ENCODE assay signal across 8 mouse cellular contexts in the genomic region with DNA sequence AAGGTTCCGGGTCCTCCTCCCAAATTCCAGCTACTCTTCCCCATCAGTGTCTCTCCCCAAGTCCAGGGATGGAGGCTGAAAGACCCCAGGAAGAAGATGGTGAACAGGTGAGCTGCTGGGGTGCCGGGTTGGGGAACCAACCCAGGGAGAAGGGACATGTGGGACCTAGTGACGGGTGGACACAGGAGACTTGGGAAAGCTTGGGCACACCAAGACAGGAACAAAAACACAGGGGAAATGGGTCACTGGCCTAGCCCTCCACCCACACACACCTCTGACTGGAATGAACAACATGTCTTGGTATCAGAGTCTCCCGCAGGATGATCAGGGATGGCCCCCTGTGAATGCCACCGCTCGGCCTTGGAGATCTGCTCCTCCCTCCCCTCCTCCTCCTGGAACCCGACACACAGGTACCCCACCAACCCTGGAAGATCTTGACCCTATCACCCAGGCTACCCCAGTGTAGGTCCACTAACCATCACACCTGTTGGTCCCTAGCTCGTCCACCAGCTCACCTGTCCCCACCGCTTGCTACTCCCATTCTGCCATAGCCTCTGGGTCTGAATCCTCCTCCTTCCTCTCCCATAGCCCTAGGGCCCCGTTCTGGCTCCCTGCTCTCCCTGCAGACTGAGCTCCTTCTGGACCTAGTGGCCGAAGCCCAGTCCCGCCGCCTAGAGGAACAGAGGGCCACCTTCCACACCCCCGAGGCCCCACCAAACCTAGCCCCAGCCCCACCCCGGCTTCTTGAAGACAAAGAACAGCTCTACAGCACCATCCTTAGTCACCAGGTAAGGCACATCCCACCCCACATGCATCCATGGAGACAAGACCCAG. TPM values are rescaled to one million over a fixed set of nuclear protein-coding genes. Genes with fewer than 3 reads are reported as not detected.
DNase-seq lines count a peak whose midpoint lies in the region; ATAC-seq and TF ChIP-seq lines count a peak whose summit lies in the region.

No protein-coding gene starts in this region.

- no peaks in the 10 kb centered on the region for H3K9me3 ChIP-seq in heart, embryonic 10.5 days
- H3K9me3 ChIP-seq in G1E (replicated peaks), result no peaks in the 10 kb centered on the region
- H3K9me3 ChIP-seq in heart, embryonic 16.5 days (replicated peaks; ENCODE audit: control insufficient read depth, low read length), result no peaks in the 10 kb centered on the region
- H3K9me3 ChIP-seq in liver, embryonic 16.5 days (replicated peaks; ENCODE audit: control insufficient read depth, low read length), result no peaks in the 10 kb centered on the region

- peak overlapping the region; percentile 100 for H3K4me2 ChIP-seq in heart, embryonic 16.5 days (ENCODE audit: low read depth, low read length)
- H3K4me2 ChIP-seq in liver, embryonic 16.5 days (ENCODE audit: low read depth, low read length), result peak overlapping the region; percentile 100

- WGBS in heart, embryonic 10.5 days, result 61% methylated on average over 15 of the region's 15 CpGs
- WGBS in heart, embryonic 16.5 days, result 67% methylated on average over 15 of the region's 15 CpGs
- 38% methylated on average over 15 of the region's 15 CpGs for WGBS in liver, embryonic 16.5 days (ENCODE audit: insufficient replicate concordance)

- H3K4me3 ChIP-seq in heart, embryonic 10.5 days, result peak overlapping the region; percentile 97
- H3K4me3 ChIP-seq in G1E (ENCODE audit: low read depth, low read length), result peak overlapping the region; percentile 74
- H3K4me3 ChIP-seq in heart, embryonic 16.5 days (ENCODE audit: low read length), result peak overlapping the region; percentile 87
- H3K4me3 ChIP-seq in liver, embryonic 16.5 days (ENCODE audit: low read depth, low read length), result peak overlapping the region; percentile 83

- DNase-seq in heart, embryonic 10.5 days (ENCODE audit: low spot score), result no peak
- no peak for DNase-seq in heart, postnatal 10 days
- DNase-seq in G1E (ENCODE audit: low spot score), result no peak
- DNase-seq in gastrocnemius, postnatal 36 days, result no peak
- no peak for DNase-seq in layer of hippocampus, adult 18-20 months (ENCODE audit: low spot score in 2 of 2)

- peak overlapping the region; percentile 100 for H3K27ac ChIP-seq in heart, embryonic 10.5 days
- H3K27ac ChIP-seq in heart, embryonic 16.5 days (ENCODE audit: low read length), result peak overlapping the region; percentile 88
- H3K27ac ChIP-seq in liver, embryonic 16.5 days (ENCODE audit: low read length), result peak overlapping the region; percentile 89

- H3K36me3 ChIP-seq in heart, embryonic 10.5 days, result peaks cover 15% of the 10 kb centered on the region
- H3K36me3 ChIP-seq in G1E (replicated peaks), result peaks cover 30% of the 10 kb centered on the region
- peaks cover 6% of the 10 kb centered on the region; the same call in 1 of the 2 replicates for H3K36me3 ChIP-seq in heart, embryonic 16.5 days (ENCODE audit: control insufficient read depth, insufficient read depth)
- peaks cover 4% of the 10 kb centered on the region for H3K36me3 ChIP-seq in liver, embryonic 16.5 days (ENCODE audit: control insufficient read depth, insufficient read depth)

- peaks cover 84% of the 10 kb centered on the region for H3K4me1 ChIP-seq in heart, embryonic 10.5 days
- peaks cover 75% of the 10 kb centered on the region for H3K4me1 ChIP-seq in G1E (ENCODE audit: insufficient read depth, low read depth, low read length)
- peaks cover 49% of the 10 kb centered on the region for H3K4me1 ChIP-seq in heart, embryonic 16.5 days (ENCODE audit: control insufficient read depth, insufficient read depth, low read length)
- peaks cover 67% of the 10 kb centered on the region for H3K4me1 ChIP-seq in liver, embryonic 16.5 days (ENCODE audit: control insufficient read depth, low read depth, low read length)

- intact Hi-C loops in heart, postnatal 10 days (cut with DNase I), result no loop called here
- intact Hi-C loops in gastrocnemius, postnatal 36 days (cut with DNase I), result loop anchor here (10.0 kb wide), 1 partner anchor 654 kb away; a partner anchor contains a TSS

- peak overlapping the region; percentile 79 for H3K9ac ChIP-seq in heart, embryonic 16.5 days (ENCODE audit: low read length)
- H3K9ac ChIP-seq in liver, embryonic 16.5 days (ENCODE audit: low read depth, low read length), result peak overlapping the region; percentile 95; the same call in 1 of the 2 replicates

- no peaks in the 10 kb centered on the region for H3K27me3 ChIP-seq in heart, embryonic 10.5 days (ENCODE audit: insufficient read depth, poor library complexity, severe bottlenecking)
- H3K27me3 ChIP-seq in G1E (ENCODE audit: insufficient read depth, low read length), result no peaks in the 10 kb centered on the region
- H3K27me3 ChIP-seq in heart, embryonic 16.5 days (ENCODE audit: control insufficient read depth, insufficient read depth, low read length), result no peaks in the 10 kb centered on the region
- no peaks in the 10 kb centered on the region for H3K27me3 ChIP-seq in liver, embryonic 16.5 days (ENCODE audit: control insufficient read depth, insufficient read depth, low read depth, low read length)

- no peak for TF ChIP-seq CTCF in G1E (IDR thresholded peaks at IDR 0.05; ENCODE audit: low read depth, low read length)

- ATAC-seq in G1E (ENCODE audit: extremely low read depth, insufficient number of reproducible peaks, low FRiP score, poor library complexity, severe bottlenecking), result no peak
- ATAC-seq in heart, embryonic 16.5 days (replicated peaks; ENCODE audit: extremely low read depth, insufficient read depth, low FRiP score), result no peak
- no peak for ATAC-seq in liver, embryonic 16.5 days (ENCODE audit: low read depth)
- no peak for ATAC-seq in megakaryocyte progenitor cell, adult 5-6 weeks (replicated peaks; ENCODE audit: poor library complexity)

RNA-seq across cellular contexts. Expression of a gene that starts 0.7 kb away (rescaled TPM):
- polyA plus RNA-seq in heart, embryonic 10.5 days (2016; fragmentation: Nextera tagmentation; extraction: Ambion mirVana), result 10.2 and 16.6 TPM in 2 replicates
- total RNA-seq in heart, postnatal 10 days (2021), result 10 to 100 TPM; 26.1 to 30.4 TPM
- 35.8 and 44.2 TPM in 2 replicates for total RNA-seq in G1E (2014; fragmentation: Nextera tagmentation)
- 25.1 and 39.6 TPM in 2 replicates for total RNA-seq in G1E (2017)
- 137 and 138 TPM in 2 replicates for polyA plus RNA-seq in G1E (2012)
- 4.8 and 5.4 TPM in 2 replicates for polyA plus RNA-seq in heart, embryonic 16.5 days (2015; fragmentation: Nextera tagmentation; extraction: Ambion mirVana)
- 2.5 and 3.2 TPM in 2 replicates for polyA plus RNA-seq in liver, embryonic 16.5 days (2015; fragmentation: Nextera tagmentation; extraction: Ambion mirVana)
- total RNA-seq in megakaryocyte progenitor cell, adult 5-6 weeks (2015), result 17.0 and 20.6 TPM in 2 replicates
- total RNA-seq in megakaryocyte progenitor cell, adult 5-6 weeks (2017), result 24.9 and 26.7 TPM in 2 replicates
- total RNA-seq in gastrocnemius, postnatal 36 days (2021), result 10 to 100 TPM; 12.1 to 13.9 TPM
- total RNA-seq in layer of hippocampus, adult 18-20 months (2021), result 10 to 100 TPM; 67.3 to 69.1 TPM

RNA-seq across cellular contexts. Expression of a gene that starts 0.8 kb away (rescaled TPM):
- polyA plus RNA-seq in heart, embryonic 10.5 days (2016; fragmentation: Nextera tagmentation; extraction: Ambion mirVana), result 6.8 and 11.0 TPM in 2 replicates
- 1 to 10 TPM; 5.1 to 5.6 TPM for total RNA-seq in heart, postnatal 10 days (2021)
- total RNA-seq in G1E (2014; fragmentation: Nextera tagmentation) (86.3 and 99.5 TPM in 2 replicates), G1E (2017) (33.7 and 43.2 TPM in 2 replicates)
- 399 and 473 TPM in 2 replicates for polyA plus RNA-seq in G1E (2012)
- 11.3 and 18.5 TPM in 2 replicates for polyA plus RNA-seq in heart, embryonic 16.5 days (2015; fragmentation: Nextera tagmentation; extraction: Ambion mirVana)
- polyA plus RNA-seq in liver, embryonic 16.5 days (2015; fragmentation: Nextera tagmentation; extraction: Ambion mirVana), result 14.4 and 15.3 TPM in 2 replicates
- total RNA-seq in megakaryocyte progenitor cell, adult 5-6 weeks (2015), result 63.4 and 69.0 TPM in 2 replicates
- 14.5 and 20.2 TPM in 2 replicates for total RNA-seq in megakaryocyte progenitor cell, adult 5-6 weeks (2017)
- total RNA-seq in gastrocnemius, postnatal 36 days (2021), result 1 to 10 TPM; 1.9 to 2.8 TPM
- total RNA-seq in layer of hippocampus, adult 18-20 months (2021), result 1 to 10 TPM; 1.8 to 2.2 TPM

RNA-seq across cellular contexts. Expression of a gene that starts 7.3 kb away (rescaled TPM):
- 5.3 and 5.6 TPM in 2 replicates for polyA plus RNA-seq in heart, embryonic 10.5 days (2016; fragmentation: Nextera tagmentation; extraction: Ambion mirVana)
- 1 to 10 TPM; 1.1 to 1.6 TPM for total RNA-seq in heart, postnatal 10 days (2021)
- total RNA-seq in G1E (2014; fragmentation: Nextera tagmentation) (1.9 and 2.2 TPM in 2 replicates), G1E (2017) (2.1 TPM in 2 replicates)
- 5.7 and 6.5 TPM in 2 replicates for polyA plus RNA-seq in G1E (2012)
- 4.7 and 34.7 TPM in 2 replicates for polyA plus RNA-seq in heart, embryonic 16.5 days (2015; fragmentation: Nextera tagmentation; extraction: Ambion mirVana)
- 0.57 and 0.77 TPM in 2 replicates for polyA plus RNA-seq in liver, embryonic 16.5 days (2015; fragmentation: Nextera tagmentation; extraction: Ambion mirVana)
- 1.5 and 2.6 TPM in 2 replicates for total RNA-seq in megakaryocyte progenitor cell, adult 5-6 weeks (2015)
- total RNA-seq in megakaryocyte progenitor cell, adult 5-6 weeks (2017), result 0.24 and 3.0 TPM in 2 replicates
- under 1 TPM in 1 of 2 experiments, not detected in 1; 0.28 TPM for total RNA-seq in gastrocnemius, postnatal 36 days (2021)
- under 1 TPM; 0.61 to 0.67 TPM for total RNA-seq in layer of hippocampus, adult 18-20 months (2021)

RNA-seq across cellular contexts. Expression of a gene that starts 13.1 kb away (rescaled TPM):
- 139 and 157 TPM in 2 replicates for polyA plus RNA-seq in heart, embryonic 10.5 days (2016; fragmentation: Nextera tagmentation; extraction: Ambion mirVana)
- 10 to 100 TPM; 37.0 to 39.2 TPM for total RNA-seq in heart, postnatal 10 days (2021)
- total RNA-seq in G1E (2014; fragmentation: Nextera tagmentation), result 92.0 and 103 TPM in 2 replicates
- 17.4 and 17.7 TPM in 2 replicates for total RNA-seq in G1E (2017)
- polyA plus RNA-seq in G1E (2012), result 63.3 and 70.8 TPM in 2 replicates
- 113 and 114 TPM in 2 replicates for polyA plus RNA-seq in heart, embryonic 16.5 days (2015; fragmentation: Nextera tagmentation; extraction: Ambion mirVana)
- polyA plus RNA-seq in liver, embryonic 16.5 days (2015; fragmentation: Nextera tagmentation; extraction: Ambion mirVana), result 90.3 and 92.4 TPM in 2 replicates
- 50.6 and 51.6 TPM in 2 replicates for total RNA-seq in megakaryocyte progenitor cell, adult 5-6 weeks (2015)
- 17.7 and 18.5 TPM in 2 replicates for total RNA-seq in megakaryocyte progenitor cell, adult 5-6 weeks (2017)
- 10 to 100 TPM; 17.3 to 18.0 TPM for total RNA-seq in gastrocnemius, postnatal 36 days (2021)
- 10 to 100 TPM; 81.8 to 81.9 TPM for total RNA-seq in layer of hippocampus, adult 18-20 months (2021)

RNA-seq across cellular contexts. Expression of a gene that starts 13.7 kb away (rescaled TPM):
- 44.8 and 57.8 TPM in 2 replicates for polyA plus RNA-seq in heart, embryonic 10.5 days (2016; fragmentation: Nextera tagmentation; extraction: Ambion mirVana)
- 10 to 100 TPM; 54.4 to 56.5 TPM for total RNA-seq in heart, postnatal 10 days (2021)
- total RNA-seq in G1E (2014; fragmentation: Nextera tagmentation), result 96.3 and 96.4 TPM in 2 replicates
- total RNA-seq in G1E (2017), result 24.7 and 25.8 TPM in 2 replicates
- 163 and 165 TPM in 2 replicates for polyA plus RNA-seq in G1E (2012)
- 47.9 and 53.5 TPM in 2 replicates for polyA plus RNA-seq in heart, embryonic 16.5 days (2015; fragmentation: Nextera tagmentation; extraction: Ambion mirVana)
- 18.4 and 21.3 TPM in 2 replicates for polyA plus RNA-seq in liver, embryonic 16.5 days (2015; fragmentation: Nextera tagmentation; extraction: Ambion mirVana)
- 25.7 and 33.6 TPM in 2 replicates for total RNA-seq in megakaryocyte progenitor cell, adult 5-6 weeks (2015)
- total RNA-seq in megakaryocyte progenitor cell, adult 5-6 weeks (2017), result 20.2 and 24.9 TPM in 2 replicates
- total RNA-seq in gastrocnemius, postnatal 36 days (2021), result 10 to 100 TPM; 61.5 to 63.2 TPM
- total RNA-seq in layer of hippocampus, adult 18-20 months (2021), result 100 to 1,000 TPM; 162 to 175 TPM
